8 mouse cellular contexts compared by ENCODE assay signal in the genomic region with DNA sequence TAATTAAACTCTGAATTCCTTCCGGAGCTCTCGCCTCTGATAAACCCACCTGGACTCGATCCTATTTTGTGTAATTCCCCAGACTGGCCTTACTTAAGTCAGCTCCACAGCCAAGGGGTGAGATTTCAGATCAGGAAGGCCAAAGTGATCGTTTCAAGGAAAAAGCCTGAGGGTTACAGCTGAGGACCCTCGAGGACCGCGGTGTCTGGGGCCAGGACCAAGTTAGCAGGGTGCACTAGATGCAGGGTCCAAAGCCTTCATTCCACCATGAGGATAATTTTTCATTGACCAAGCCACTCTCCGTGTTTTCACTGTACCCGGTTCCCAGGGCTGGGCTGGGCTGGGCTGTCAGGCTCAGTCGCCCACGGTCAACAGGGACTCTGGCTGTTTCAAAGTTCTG. TPM values are rescaled to one million over a fixed set of nuclear protein-coding genes. Genes with fewer than 3 reads are reported as not detected.
A peak's percentile ranks its signal among the peaks of the same experiment; 100 is the strongest.
DNase-seq lines count a peak whose midpoint lies in the region; ATAC-seq and TF ChIP-seq lines count a peak whose summit lies in the region.

No protein-coding gene starts in this region.

- no peak for TF ChIP-seq POLR2A in brain, embryonic 14.5 days (IDR thresholded peaks at IDR 0.05; ENCODE audit: borderline replicate concordance, extremely low read depth, insufficient read depth, insufficient read length, poor library complexity, severe bottlenecking)

- H3K36me3 ChIP-seq in forebrain, embryonic 12.5 days (replicated peaks) = no peaks in the 10 kb centered on the region
- H3K36me3 ChIP-seq in heart, embryonic 15.5 days = no peaks in the 10 kb centered on the region
- no peaks in the 10 kb centered on the region for H3K36me3 ChIP-seq in liver, embryonic 12.5 days

- no peak overlapping the region; the same call in 1 of the 2 replicates for H3K27ac ChIP-seq in forebrain, embryonic 12.5 days
- peak overlapping the region; percentile 91 for H3K27ac ChIP-seq in heart, embryonic 15.5 days
- no peak overlapping the region for H3K27ac ChIP-seq in liver, embryonic 12.5 days

- ATAC-seq in forebrain, embryonic 12.5 days (ENCODE audit: low FRiP score) = peak; percentile 67
- ATAC-seq in heart, embryonic 15.5 days (replicated peaks; ENCODE audit: insufficient number of reproducible peaks, insufficient read depth, low FRiP score, low read depth) = peak; percentile 54
- peak; percentile 55 for ATAC-seq in liver, embryonic 12.5 days

- H3K9me3 ChIP-seq in forebrain, embryonic 12.5 days = no peaks in the 10 kb centered on the region
- H3K9me3 ChIP-seq in heart, embryonic 15.5 days (replicated peaks) = no peaks in the 10 kb centered on the region
- no peaks in the 10 kb centered on the region for H3K9me3 ChIP-seq in liver, embryonic 12.5 days (replicated peaks)

- 0 out of 2 replicates have a peak, but pooled peaks cover 12% of the 10 kb centered on the region for H3K27me3 ChIP-seq in forebrain, embryonic 12.5 days
- H3K27me3 ChIP-seq in heart, embryonic 15.5 days = no peaks in the 10 kb centered on the region
- H3K27me3 ChIP-seq in liver, embryonic 12.5 days (replicated peaks) = no peaks in the 10 kb centered on the region

- H3K4me3 ChIP-seq in forebrain, embryonic 12.5 days (replicated peaks) = peak overlapping the region; percentile 85
- H3K4me3 ChIP-seq in heart, embryonic 15.5 days = peak overlapping the region; percentile 72
- peak overlapping the region; percentile 85 for H3K4me3 ChIP-seq in liver, embryonic 12.5 days

- peak; percentile 62 for DNase-seq in CD4-positive helper T cell, adult 2 months (ENCODE audit: low read depth, low spot score)
- DNase-seq in brain, embryonic 14.5 days (ENCODE audit: low read depth) = peak; percentile 84
- peak; percentile 88 for DNase-seq in kidney, postnatal 10 days
- DNase-seq in neural tube, embryonic 10.5 days (ENCODE audit: extremely low spot score, low spot score) = peak; percentile 83
- peak; percentile 80 for DNase-seq in testis, postnatal 10 days (ENCODE audit: low spot score)

- WGBS in forebrain, embryonic 12.5 days = 1% methylated on average over 11 of the region's 11 CpGs
- WGBS in heart, embryonic 15.5 days = 1% methylated on average over 11 of the region's 11 CpGs
- WGBS in liver, embryonic 12.5 days (ENCODE audit: insufficient replicate concordance) = 2% methylated on average over 11 of the region's 11 CpGs

- peak overlapping the region; percentile 97 for H3K4me2 ChIP-seq in forebrain, embryonic 12.5 days
- peak overlapping the region; percentile 90 for H3K4me2 ChIP-seq in heart, embryonic 15.5 days
- peak overlapping the region; percentile 98 for H3K4me2 ChIP-seq in liver, embryonic 12.5 days

- peak overlapping the region; percentile 80 for H3K9ac ChIP-seq in forebrain, embryonic 12.5 days
- peak overlapping the region; percentile 88 for H3K9ac ChIP-seq in heart, embryonic 15.5 days
- peak overlapping the region; percentile 90 for H3K9ac ChIP-seq in liver, embryonic 12.5 days

- no peak for TF ChIP-seq CTCF in brain, embryonic 14.5 days (IDR thresholded peaks at IDR 0.05; ENCODE audit: borderline replicate concordance, extremely low read depth, insufficient read depth, insufficient read length)

- H3K4me1 ChIP-seq in forebrain, embryonic 12.5 days = peaks cover 33% of the 10 kb centered on the region
- peaks cover 28% of the 10 kb centered on the region for H3K4me1 ChIP-seq in heart, embryonic 15.5 days (replicated peaks)
- H3K4me1 ChIP-seq in liver, embryonic 12.5 days = peaks cover 42% of the 10 kb centered on the region

RNA-seq across cellular contexts. Expression of a gene that starts 0.6 kb away (rescaled TPM):
- polyA plus RNA-seq in brain, embryonic 14.5 days (2012; rRNA removed) = 6.1 and 10.4 TPM in 2 replicates
- polyA plus RNA-seq in forebrain, embryonic 12.5 days (2016; fragmentation: Nextera tagmentation; extraction: Ambion mirVana) = 9.0 and 11.0 TPM in 2 replicates
- 28.2 and 31.0 TPM in 2 replicates for polyA plus RNA-seq in heart, embryonic 15.5 days (2015; fragmentation: Nextera tagmentation; extraction: Ambion mirVana)
- polyA plus RNA-seq in liver, embryonic 12.5 days (2016; fragmentation: Nextera tagmentation; extraction: Ambion mirVana) = 7.8 and 8.9 TPM in 2 replicates
